Comparison of ENCODE assay signal across 23 mouse cellular contexts in genomic region chr1:87792438-87793137, GRCm38 (mm10). TPM values are rescaled to one million over a fixed set of nuclear protein-coding genes. Genes with fewer than 3 reads are reported as not detected.
DNase-seq lines count a peak whose midpoint lies in the region; ATAC-seq and TF ChIP-seq lines count a peak whose summit lies in the region.
"Had no signal": no experiment of that assay in that cellular context is flagged by ENCODE, and none has a peak within 500 bp of the region (broad histone marks: within the 10 kb centered on the region; RNA-seq: fewer than 3 reads in every experiment).

No protein-coding gene starts in this region.

- no peaks in the 10 kb centered on the region for H3K4me1 ChIP-seq in midbrain, postnatal 0 days (ENCODE audit: insufficient read depth, low read length)
- H3K4me1 ChIP-seq: heart, embryonic 13.5 days; hindbrain, embryonic 12.5 days; limb, embryonic 12.5 days; liver, embryonic 13.5 days; midbrain, embryonic 13.5 days had no signal

- H3K9ac ChIP-seq in midbrain, postnatal 0 days (replicated peaks; ENCODE audit: low read length, poor library complexity, severe bottlenecking), result no peak overlapping the region
- H3K9ac ChIP-seq: heart, embryonic 13.5 days; hindbrain, embryonic 12.5 days; limb, embryonic 12.5 days; liver, embryonic 13.5 days; midbrain, embryonic 13.5 days had no signal

- TF ChIP-seq CTCF in midbrain, postnatal 0 days (IDR thresholded peaks at IDR 0.05), result no peak

- peak; percentile 89 for DNase-seq in heart, adult 11 months
- DNase-seq in heart, postnatal 10 days, result no peak
- DNase-seq in 3T3-L1 (ENCODE audit: low read depth, low spot score) (peak; percentile 82), 416B (ENCODE audit: low read depth) (peak; percentile 60), adipocyte (ENCODE audit: low spot score) (peak; percentile 73)
- no peak for DNase-seq in midbrain, postnatal 0 days (ENCODE audit: low spot score)
- no peak for DNase-seq in gastrocnemius, postnatal 4 days (ENCODE audit: low spot score in 2 of 2)
- DNase-seq: cerebellum, adult 9-11 months; gastrocnemius, adult 2 months; kidney, adult 11 months; kidney, postnatal 10 days; liver, embryonic 13.5 days; lung, adult 2 months; lung, postnatal 14 days; right cerebral cortex, postnatal 25 days had no signal

- ATAC-seq in erythroid progenitor cell, adult 5-6 weeks (replicated peaks; ENCODE audit: low FRiP score, poor library complexity, severe bottlenecking), result no peak
- ATAC-seq in midbrain, postnatal 0 days (ENCODE audit: low FRiP score), result no peak
- ATAC-seq: activated CD4-positive, CD25-positive, alpha-beta regulatory T cell, adult 4 months; CD4-positive, CD25-positive, alpha-beta regulatory T cell, adult 4 months; midbrain, embryonic 13.5 days had no signal

- no peak overlapping the region for H3K4me3 ChIP-seq in midbrain, postnatal 0 days (ENCODE audit: low read depth, low read length)
- H3K4me3 ChIP-seq: gastrocnemius, adult 2 months; heart, embryonic 13.5 days; hindbrain, embryonic 12.5 days; limb, embryonic 12.5 days; liver, embryonic 13.5 days; megakaryocyte, embryonic 14.5 days; midbrain, embryonic 13.5 days had no signal

- peaks cover 53% of the 10 kb centered on the region for H3K36me3 ChIP-seq in midbrain, postnatal 0 days (ENCODE audit: insufficient read depth, low read length)

- H3K9me3 ChIP-seq in midbrain, postnatal 0 days (ENCODE audit: low read length), result no peaks in the 10 kb centered on the region
- H3K9me3 ChIP-seq: heart, embryonic 13.5 days; hindbrain, embryonic 12.5 days; limb, embryonic 12.5 days; liver, embryonic 13.5 days; megakaryocyte, embryonic 14.5 days; midbrain, embryonic 13.5 days had no signal

- no peaks in the 10 kb centered on the region for H3K27me3 ChIP-seq in midbrain, postnatal 0 days (ENCODE audit: insufficient read depth, low read length)
- H3K27me3 ChIP-seq: heart, embryonic 13.5 days; hindbrain, embryonic 12.5 days; limb, embryonic 12.5 days; liver, embryonic 13.5 days; megakaryocyte, embryonic 14.5 days; midbrain, embryonic 13.5 days had no signal

- no peak overlapping the region for H3K27ac ChIP-seq in midbrain, postnatal 0 days (ENCODE audit: low read depth, low read length)
- H3K27ac ChIP-seq: gastrocnemius, adult 2 months; heart, embryonic 13.5 days; hindbrain, embryonic 12.5 days; limb, embryonic 12.5 days; liver, embryonic 13.5 days; midbrain, embryonic 13.5 days had no signal

- WGBS in midbrain, postnatal 0 days, result 83% methylated on average over 4 of the region's 4 CpGs

- H3K4me2 ChIP-seq in midbrain, postnatal 0 days (ENCODE audit: low read depth, low read length, poor library complexity, severe bottlenecking), result no peak overlapping the region
- H3K4me2 ChIP-seq: heart, embryonic 13.5 days; hindbrain, embryonic 12.5 days; limb, embryonic 12.5 days; liver, embryonic 13.5 days; midbrain, embryonic 13.5 days had no signal

- intact Hi-C loops in heart, postnatal 10 days (cut with DNase I), result no loop called here

RNA-seq across cellular contexts. Expression of gene Sag, which starts 10.9 kb away (rescaled TPM):
- under 1 TPM; 0.37 to 0.41 TPM for total RNA-seq in heart, postnatal 10 days (2021)
- 0.36 and 1.7 TPM in 2 replicates for total RNA-seq in erythroid progenitor cell, adult 5-6 weeks (2015; ENCODE audit: low replicate concordance)
- total RNA-seq in erythroid progenitor cell, adult 5-6 weeks (2017; ENCODE audit: low replicate concordance), result not detected in 2 replicates
- total RNA-seq in midbrain, postnatal 0 days (2014; rRNA removed), result not detected in 2 replicates
- polyA plus RNA-seq in midbrain, postnatal 0 days (2015; fragmentation: Nextera tagmentation; extraction: Ambion mirVana), result 1.2 and 1.9 TPM in 2 replicates
- total RNA-seq in gastrocnemius, postnatal 4 days (2021), result under 1 TPM; 0.47 to 0.74 TPM

RNA-seq across cellular contexts. Expression of gene Atg16l1, which starts 36.9 kb away (rescaled TPM):
- 10 to 100 TPM; 25.6 to 27.9 TPM for total RNA-seq in heart, postnatal 10 days (2021)
- 30.2 and 44.0 TPM in 2 replicates for total RNA-seq in erythroid progenitor cell, adult 5-6 weeks (2015; ENCODE audit: low replicate concordance)
- 79.1 and 166 TPM in 2 replicates for total RNA-seq in erythroid progenitor cell, adult 5-6 weeks (2017; ENCODE audit: low replicate concordance)
- total RNA-seq in midbrain, postnatal 0 days (2014; rRNA removed), result 69.5 and 72.9 TPM in 2 replicates
- 65.4 and 71.0 TPM in 2 replicates for polyA plus RNA-seq in midbrain, postnatal 0 days (2015; fragmentation: Nextera tagmentation; extraction: Ambion mirVana)
- 10 to 100 TPM; 22.4 to 24.1 TPM for total RNA-seq in gastrocnemius, postnatal 4 days (2021)

Comparison
In these comparisons a context has a peak if more than half of its experiments do, and no peak if none do; other contexts are left out.
1. DNase-seq: peak in heart, adult 11 months (single experiment), 3T3-L1 (single experiment), 416B (single experiment) and adipocyte (single experiment); none in heart, postnatal 10 days (0 of 2), midbrain, postnatal 0 days (single experiment) and gastrocnemius, postnatal 4 days (0 of 2).